Mouse (Mus musculus) hindbrain, embryonic 10.5 days (tissue): Measurements from ENCODE around the gene Baiap3. TPM values are rescaled to one million over a fixed set of nuclear protein-coding genes. Genes with fewer than 3 reads are reported as not detected.
"Not testable (repeated sequence)": the region's sequence is repeated elsewhere in the genome, so short reads cannot be mapped to it uniquely, and the experiment has no call there.

Source experiments
- DNase-seq: peaks from one replicate; pipeline ENCODE4 v3.0.0-alpha.2; 2017; ENCODE audit warnings: low spot score
- H3K27ac ChIP-seq: fragments of 300-500 bp; sonication (generic); 2 replicates; pipeline ENCODE4 v1.5.1; 2016; ENCODE audit warnings: mild to moderate bottlenecking, moderate library complexity
- H3K27me3 ChIP-seq: fragments of 300-500 bp; sonication (generic); 2 replicates; pipeline ENCODE4 v1.6.1; 2016; ENCODE audit warnings: mild to moderate bottlenecking; ENCODE audit not compliant: poor library complexity, insufficient read depth, severe bottlenecking
- H3K36me3 ChIP-seq: fragments of 300-500 bp; sonication (generic); 2 replicates; pipeline ENCODE4 v1.6.1; 2016; ENCODE audit warnings: mild to moderate bottlenecking, moderate library complexity
- H3K4me1 ChIP-seq: fragments of 300-500 bp; sonication (generic); replicated peaks from 2 replicates; pipeline ENCODE4 v1.6.1; 2016; ENCODE audit warnings: mild to moderate bottlenecking
- H3K4me3 ChIP-seq: fragments of 300-500 bp; sonication (generic); 2 replicates; pipeline ENCODE4 v1.5.1; 2016; ENCODE audit warnings: mild to moderate bottlenecking, moderate library complexity
- H3K9me3 ChIP-seq: fragments of 300-500 bp; sonication (generic); 2 replicates; pipeline ENCODE4 v1.6.1; 2016; ENCODE audit warnings: mild to moderate bottlenecking, moderate library complexity
- WGBS: fragments of 180-500 bp; shearing (Covaris S2); methylation state at CpG from one replicate; pipeline ENCODE4 v1.1.7; 2016; 5-methylcytosine and 5-hydroxymethylcytosine counted together
- polyA plus RNA-seq: library from polyadenylated mRNA; unstranded; fragments of >200 nt; fragmentation: Nextera tagmentation; extraction: Ambion mirVana; gene quantifications from 2 replicates; pipeline ENCODE4 v1.2.1, GENCODE M21; 2016

The Baiap3 gene
- polyA plus RNA-seq, 1 experiment from 2014 or later, result 3.5 TPM

GRCm38 (mm10) chr17:25239695-25240636 lies 16.2 kb downstream of the Baiap3 start, which contains the start of the genes Gnptg and Tsr3:
Gene Gnptg (minus strand): TSS chr17:25240124.
Gene Tsr3 (plus strand): TSS chr17:25240170.
- Histone ChIP-seq H3K4me3 (peak within 1 kb of the TSS; percentile 71), H3K27me3 (no peaks in the 10 kb centered on the region), H3K4me1 (peaks cover 20% of the 10 kb centered on the region), H3K9me3 (no peaks in the 10 kb centered on the region), H3K36me3 (peaks cover 62% of the 10 kb centered on the region), H3K27ac (peak within 1 kb of the TSS; percentile 89)
- under 1% methylated on average over 80 of the region's 80 CpGs for WGBS
- peak; percentile 92 for DNase-seq

- H3K27ac ChIP-seq, result no peak overlapping the region
- H3K4me1 ChIP-seq, result peaks cover 9% of the 10 kb centered on the region
- H3K36me3 ChIP-seq, result peaks cover 40% of the 10 kb centered on the region
- H3K27me3 ChIP-seq, result no peaks in the 10 kb centered on the region
- no peaks in the 10 kb centered on the region for H3K9me3 ChIP-seq
- no peak overlapping the region for H3K4me3 ChIP-seq
- WGBS, result 87% methylated on average over 9 of the region's 9 CpGs
- DNase-seq, result no peak
Observed at GRCm38 (mm10) chr17:25235635-25236034, 20.5 kb downstream of the Baiap3 start.

- H3K4me1 ChIP-seq, DNase-seq, H3K27ac ChIP-seq, H3K9me3 ChIP-seq, H3K4me3 ChIP-seq, H3K27me3 ChIP-seq: not testable (repeated sequence)
- peaks cover 60% of the 10 kb centered on the region for H3K36me3 ChIP-seq
- WGBS, result 96% methylated on average over 7 of the region's 11 CpGs
Observed at GRCm38 (mm10) chr17:25231621-25232020, 24.5 kb downstream of the Baiap3 start.

GRCm38 (mm10) chr17:25230700-25231099 lies 25.5 kb downstream of the Baiap3 start:
- H3K27me3 ChIP-seq, result no peaks in the 10 kb centered on the region
- no peak overlapping the region for H3K27ac ChIP-seq
- peaks cover 56% of the 10 kb centered on the region for H3K36me3 ChIP-seq
- no peaks in the 10 kb centered on the region for H3K9me3 ChIP-seq
- no peak for DNase-seq
- H3K4me1 ChIP-seq, result no peaks in the 10 kb centered on the region
- no peak overlapping the region for H3K4me3 ChIP-seq
- 94% methylated on average over 3 of the region's 3 CpGs for WGBS

GRCm38 (mm10) chr17:25230014-25230655 lies 26.0 kb downstream of the Baiap3 start:
- H3K4me1 ChIP-seq, result not testable (repeated sequence)
- WGBS, result 84% methylated on average over 17 of the region's 17 CpGs
- peaks cover 56% of the 10 kb centered on the region for H3K36me3 ChIP-seq

GRCm38 (mm10) chr17:25227991-25228390 lies 28.2 kb downstream of the Baiap3 start:
- no peaks in the 10 kb centered on the region for H3K4me1 ChIP-seq
- H3K4me3 ChIP-seq, result no peak overlapping the region
- WGBS, result 87% methylated on average over 5 of the region's 5 CpGs
- no peak for DNase-seq
- H3K27me3 ChIP-seq, result no peaks in the 10 kb centered on the region
- H3K36me3 ChIP-seq, result peaks cover 50% of the 10 kb centered on the region
- no peaks in the 10 kb centered on the region for H3K9me3 ChIP-seq
- H3K27ac ChIP-seq, result no peak overlapping the region

More at GRCm38 (mm10) chr17:25230014-25230655, 26.0 kb downstream of the Baiap3 start:
- not testable (repeated sequence) for H3K9me3 ChIP-seq, DNase-seq, H3K4me3 ChIP-seq, H3K27ac ChIP-seq, H3K27me3 ChIP-seq

GRCm38 (mm10) chr17:25225659-25226058 lies 30.5 kb downstream of the Baiap3 start:
- WGBS, result 84% methylated on average over 4 of the region's 4 CpGs
- Histone ChIP-seq H3K9me3 (no peaks in the 10 kb centered on the region), H3K27me3 (peaks cover 10% of the 10 kb centered on the region), H3K27ac (no peak overlapping the region), H3K36me3 (peaks cover 41% of the 10 kb centered on the region), H3K4me3 (no peak overlapping the region), H3K4me1 (peaks cover 19% of the 10 kb centered on the region)
- DNase-seq, result no peak

- Histone ChIP-seq H3K27ac (no peak overlapping the region), H3K9me3 (no peaks in the 10 kb centered on the region), H3K4me1 (peaks cover 19% of the 10 kb centered on the region), H3K27me3 (peaks cover 11% of the 10 kb centered on the region), H3K36me3 (peaks cover 38% of the 10 kb centered on the region), H3K4me3 (no peak overlapping the region)
- WGBS, result 89% methylated on average over 7 of the region's 7 CpGs
- DNase-seq, result no peak
Observed at GRCm38 (mm10) chr17:25224586-25225222, 31.5 kb downstream of the Baiap3 start.

GRCm38 (mm10) chr17:25222951-25223601 lies 33.1 kb downstream of the Baiap3 start:
- H3K9me3 ChIP-seq, result no peaks in the 10 kb centered on the region
- 52% methylated on average over 6 of the region's 6 CpGs for WGBS
- peaks cover 19% of the 10 kb centered on the region for H3K4me1 ChIP-seq
- no peak for DNase-seq
- peaks cover 11% of the 10 kb centered on the region for H3K27me3 ChIP-seq
- H3K36me3 ChIP-seq, result peaks cover 39% of the 10 kb centered on the region
- H3K4me3 ChIP-seq, result peak overlapping the region; percentile 56
- H3K27ac ChIP-seq, result peak overlapping the region; percentile 66; the same call in 1 of the 2 replicates

- peaks cover 43% of the 10 kb centered on the region for H3K36me3 ChIP-seq
Observed at GRCm38 (mm10) chr17:25222504-25222940, 33.6 kb downstream of the Baiap3 start.

GRCm38 (mm10) chr17:25221821-25222503 lies 34.2 kb downstream of the Baiap3 start:
- peaks cover 42% of the 10 kb centered on the region for H3K36me3 ChIP-seq
- peak overlapping the region; percentile 79 for H3K27ac ChIP-seq
- 2% methylated on average over 19 of the region's 30 CpGs for WGBS
- peaks cover 19% of the 10 kb centered on the region for H3K4me1 ChIP-seq
- H3K4me3 ChIP-seq, result peak overlapping the region; percentile 56
- H3K9me3 ChIP-seq, result no peaks in the 10 kb centered on the region
- H3K27me3 ChIP-seq, result peaks cover 11% of the 10 kb centered on the region
- DNase-seq, result peak; percentile 61

More at GRCm38 (mm10) chr17:25222504-25222940, 33.6 kb downstream of the Baiap3 start:
- H3K27me3 ChIP-seq, result peaks cover 11% of the 10 kb centered on the region
- 11% methylated on average over 17 of the region's 28 CpGs for WGBS
- not testable (repeated sequence) for DNase-seq, H3K9me3 ChIP-seq
- peaks cover 19% of the 10 kb centered on the region for H3K4me1 ChIP-seq
- H3K27ac ChIP-seq, result peak overlapping the region; percentile 66
- peak overlapping the region; percentile 56 for H3K4me3 ChIP-seq

GRCm38 (mm10) chr17:25220746-25221145 lies 35.4 kb downstream of the Baiap3 start:
- H3K4me3 ChIP-seq, result no peak overlapping the region

More at GRCm38 (mm10) chr17:25220746-25221145, 35.4 kb downstream of the Baiap3 start:
- H3K27me3 ChIP-seq, result peaks cover 11% of the 10 kb centered on the region
- H3K36me3 ChIP-seq, result peaks cover 48% of the 10 kb centered on the region
- H3K4me1 ChIP-seq, result peaks cover 19% of the 10 kb centered on the region
- H3K27ac ChIP-seq, result no peak overlapping the region
- H3K9me3 ChIP-seq, result no peaks in the 10 kb centered on the region
- WGBS, result 90% methylated on average over 1 of the region's 1 CpGs
- DNase-seq, result no peak
